Comparison of ENCODE assay signal across 9 mouse cellular contexts in the genomic region with DNA sequence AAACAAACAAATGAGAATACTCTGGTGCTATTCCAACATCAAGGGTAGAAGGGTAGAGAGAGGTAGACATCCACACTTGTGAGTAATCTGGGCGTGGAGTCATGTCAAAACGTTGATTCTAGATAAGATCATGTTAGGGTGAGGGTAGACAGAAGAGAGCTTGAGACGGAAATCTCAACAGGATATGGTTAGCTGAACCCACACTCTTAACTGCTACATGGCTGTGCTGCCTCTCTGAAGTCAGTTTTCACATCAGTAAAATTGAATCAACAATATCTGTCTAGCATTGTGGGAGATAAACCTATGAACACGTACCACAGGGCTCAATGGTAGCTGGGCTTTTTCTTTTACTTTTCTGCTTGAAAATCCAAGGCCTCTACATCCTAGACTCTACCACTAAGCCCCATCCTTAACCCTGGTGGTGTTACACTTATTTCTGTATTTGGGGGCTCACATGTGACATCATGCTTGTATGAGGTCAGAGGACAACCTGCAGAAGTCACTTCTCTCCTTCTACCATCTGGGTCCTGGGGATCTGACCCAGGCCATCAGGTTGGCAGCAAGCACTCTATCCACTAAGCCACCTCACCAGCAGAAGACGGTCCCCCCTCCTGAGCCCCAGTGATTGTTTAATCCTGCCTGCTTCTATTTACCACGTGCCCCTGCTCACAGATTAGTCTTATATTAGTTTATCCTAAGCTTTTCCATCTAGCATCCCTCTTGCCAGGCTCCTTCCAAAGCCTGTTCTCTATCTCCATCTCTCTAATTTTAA. TPM values are rescaled to one million over a fixed set of nuclear protein-coding genes. Genes with fewer than 3 reads are reported as not detected.
DNase-seq lines count a peak whose midpoint lies in the region; ATAC-seq and TF ChIP-seq lines count a peak whose summit lies in the region.
"Had no signal": no experiment of that assay in that cellular context is flagged by ENCODE, and none has a peak within 500 bp of the region (broad histone marks: within the 10 kb centered on the region; RNA-seq: fewer than 3 reads in every experiment).

No protein-coding gene starts in this region.

- peak overlapping the region; percentile 57; the same call in 1 of the 2 replicates for H3K4me3 ChIP-seq in heart, embryonic 15.5 days
- no peak overlapping the region; the same call in 1 of the 2 replicates for H3K4me3 ChIP-seq in thymus, adult 2 months (ENCODE audit: control insufficient read depth, insufficient read depth, low read length)
- no peak overlapping the region for H3K4me3 ChIP-seq in liver, embryonic 12.5 days

- H3K9me3 ChIP-seq in heart, embryonic 15.5 days (replicated peaks) = no peaks in the 10 kb centered on the region
- no peaks in the 10 kb centered on the region for H3K9me3 ChIP-seq in liver, embryonic 12.5 days (replicated peaks)

- no peak for TF ChIP-seq POLR2A in thymus, adult 2 months (IDR thresholded peaks at IDR 0.05; ENCODE audit: control insufficient read depth, extremely low read depth, insufficient read depth, low read length, poor library complexity)

- peaks cover 25% of the 10 kb centered on the region; the same call in 1 of the 2 replicates for H3K36me3 ChIP-seq in heart, embryonic 15.5 days
- H3K36me3 ChIP-seq in thymus, adult 2 months (ENCODE audit: control insufficient read depth, insufficient read depth, low read length) = peaks cover 15% of the 10 kb centered on the region
- peaks cover 36% of the 10 kb centered on the region for H3K36me3 ChIP-seq in liver, embryonic 12.5 days

- no peak overlapping the region for H3K27ac ChIP-seq in heart, embryonic 15.5 days
- peak overlapping the region; percentile 86 for H3K27ac ChIP-seq in thymus, adult 2 months (ENCODE audit: control insufficient read depth, insufficient read depth, low read length)
- H3K27ac ChIP-seq in liver, embryonic 12.5 days = no peak overlapping the region

- no peak overlapping the region for H3K9ac ChIP-seq in heart, embryonic 15.5 days
- H3K9ac ChIP-seq in liver, embryonic 12.5 days = no peak overlapping the region

- DNase-seq in heart, adult 9 months (ENCODE audit: low spot score in 2 of 2) = no peak
- peak; percentile 47 for DNase-seq in thymus, adult 2 months
- DNase-seq in thymus, postnatal 36 days = no peak
- DNase-seq in adrenal gland, adult (ENCODE audit: inconsistent age in 2 of 2, low spot score in 1 of 2) = no peak
- no peak for DNase-seq in left cerebral cortex, adult 8-10 months (ENCODE audit: low spot score in 2 of 2)
- DNase-seq in left cerebral cortex, adult 11 months (ENCODE audit: low spot score) = no peak

- WGBS in heart, embryonic 15.5 days = 77% methylated on average over 6 of the region's 6 CpGs
- 15% methylated on average over 6 of the region's 6 CpGs for WGBS in thymus, adult 2 months
- WGBS in liver, embryonic 12.5 days (ENCODE audit: insufficient replicate concordance) = 61% methylated on average over 6 of the region's 6 CpGs

- H3K4me1 ChIP-seq in heart, embryonic 15.5 days (replicated peaks) = peaks cover 13% of the 10 kb centered on the region
- peaks cover 33% of the 10 kb centered on the region for H3K4me1 ChIP-seq in thymus, adult 2 months (replicated peaks; ENCODE audit: control insufficient read depth, insufficient read depth, low read length)
- H3K4me1 ChIP-seq in liver, embryonic 12.5 days = peaks cover 53% of the 10 kb centered on the region

- H3K4me2 ChIP-seq in heart, embryonic 15.5 days = peak overlapping the region; percentile 65; the same call in 1 of the 2 replicates
- peak overlapping the region; percentile 70; the same call in 1 of the 2 replicates for H3K4me2 ChIP-seq in liver, embryonic 12.5 days

- ATAC-seq in heart, embryonic 15.5 days (replicated peaks; ENCODE audit: insufficient number of reproducible peaks, insufficient read depth, low FRiP score, low read depth) = no peak
- ATAC-seq in liver, embryonic 12.5 days = no peak

- no peaks in the 10 kb centered on the region for H3K27me3 ChIP-seq in heart, embryonic 15.5 days
- no peaks in the 10 kb centered on the region for H3K27me3 ChIP-seq in thymus, adult 2 months (ENCODE audit: control insufficient read depth, insufficient read depth, low read length)
- H3K27me3 ChIP-seq in liver, embryonic 12.5 days (replicated peaks) = no peaks in the 10 kb centered on the region

- TF ChIP-seq CTCF in thymus, adult 2 months (IDR thresholded peaks at IDR 0.05; ENCODE audit: borderline replicate concordance, control insufficient read depth, extremely low read depth, insufficient read depth, low read length, poor library complexity) = no peak

RNA-seq across cellular contexts. Expression of a gene that starts 5.8 kb away (rescaled TPM):
- 78.1 and 92.5 TPM in 2 replicates for polyA plus RNA-seq in heart, embryonic 15.5 days (2015; fragmentation: Nextera tagmentation; extraction: Ambion mirVana)
- polyA plus RNA-seq in thymus, adult 2 months (2012; rRNA removed) = 106 and 112 TPM in 2 replicates
- 42.0 and 43.6 TPM in 2 replicates for polyA plus RNA-seq in liver, embryonic 12.5 days (2016; fragmentation: Nextera tagmentation; extraction: Ambion mirVana)
- total RNA-seq in left cerebral cortex, adult 8-10 months (2022) = 100 to 1,000 TPM; 120 to 143 (median 134) TPM

RNA-seq across cellular contexts. Expression of a gene that starts 19.7 kb away (rescaled TPM):
- 0.04 TPM in 1 of 2 replicates, not detected in the other for polyA plus RNA-seq in heart, embryonic 15.5 days (2015; fragmentation: Nextera tagmentation; extraction: Ambion mirVana)
- 0.20 and 0.24 TPM in 2 replicates for polyA plus RNA-seq in thymus, adult 2 months (2012; rRNA removed)
- polyA plus RNA-seq in liver, embryonic 12.5 days (2016; fragmentation: Nextera tagmentation; extraction: Ambion mirVana) = not detected in 2 replicates
- under 1 TPM in 1 of 4 experiments, not detected in 3; 0.08 TPM for total RNA-seq in left cerebral cortex, adult 8-10 months (2022)
- polyA plus RNA-seq: large intestine, adult 2 months had no signal

RNA-seq across cellular contexts. Expression of a gene that starts 20.1 kb away (rescaled TPM):
- 17.2 and 26.5 TPM in 2 replicates for polyA plus RNA-seq in heart, embryonic 15.5 days (2015; fragmentation: Nextera tagmentation; extraction: Ambion mirVana)
- 333 and 357 TPM in 2 replicates for polyA plus RNA-seq in thymus, adult 2 months (2012; rRNA removed)
- 4.8 and 5.0 TPM in 2 replicates for polyA plus RNA-seq in liver, embryonic 12.5 days (2016; fragmentation: Nextera tagmentation; extraction: Ambion mirVana)
- total RNA-seq in left cerebral cortex, adult 8-10 months (2022) = 100 to 1,000 TPM; 199 to 206 (median 205) TPM

RNA-seq across cellular contexts. Expression of a gene that starts 22.9 kb away (rescaled TPM):
- polyA plus RNA-seq in heart, embryonic 15.5 days (2015; fragmentation: Nextera tagmentation; extraction: Ambion mirVana) = 63.6 and 81.7 TPM in 2 replicates
- 274 and 296 TPM in 2 replicates for polyA plus RNA-seq in thymus, adult 2 months (2012; rRNA removed)
- polyA plus RNA-seq in liver, embryonic 12.5 days (2016; fragmentation: Nextera tagmentation; extraction: Ambion mirVana) = 93.2 and 101 TPM in 2 replicates
- total RNA-seq in left cerebral cortex, adult 8-10 months (2022) = 10 to 100 TPM; 20.2 to 28.9 (median 23.4) TPM

RNA-seq across cellular contexts. Expression of a gene that starts 23.9 kb away (rescaled TPM):
- polyA plus RNA-seq in heart, embryonic 15.5 days (2015; fragmentation: Nextera tagmentation; extraction: Ambion mirVana) = not detected in 2 replicates
- 0.26 and 0.53 TPM in 2 replicates for polyA plus RNA-seq in thymus, adult 2 months (2012; rRNA removed)
- 0.06 and 0.07 TPM in 2 replicates for polyA plus RNA-seq in liver, embryonic 12.5 days (2016; fragmentation: Nextera tagmentation; extraction: Ambion mirVana)
- under 1 TPM in 3 of 4 experiments, not detected in 1; 0.17 to 0.37 (median 0.34) TPM for total RNA-seq in left cerebral cortex, adult 8-10 months (2022)

Comparison
In these comparisons a context has a peak if more than half of its experiments do, and no peak if none do; other contexts are left out.
1. RNA of a gene that starts 20.1 kb away (polyA plus RNA-seq): 333 to 357 TPM in thymus, adult 2 months; 17.2 to 26.5 TPM in heart, embryonic 15.5 days and 4.8 to 5.0 TPM in liver, embryonic 12.5 days; every median in the first group is over 10 times any median in the second.